Mouse (Mus musculus): ENCODE measurements around the gene Cbarp. TPM values are rescaled to one million over a fixed set of nuclear protein-coding genes. Genes with fewer than 3 reads are reported as not detected.

The Cbarp gene
- polyA plus RNA-seq, 1 experiment from 2014 or later, result 10.1 TPM

DNA sequence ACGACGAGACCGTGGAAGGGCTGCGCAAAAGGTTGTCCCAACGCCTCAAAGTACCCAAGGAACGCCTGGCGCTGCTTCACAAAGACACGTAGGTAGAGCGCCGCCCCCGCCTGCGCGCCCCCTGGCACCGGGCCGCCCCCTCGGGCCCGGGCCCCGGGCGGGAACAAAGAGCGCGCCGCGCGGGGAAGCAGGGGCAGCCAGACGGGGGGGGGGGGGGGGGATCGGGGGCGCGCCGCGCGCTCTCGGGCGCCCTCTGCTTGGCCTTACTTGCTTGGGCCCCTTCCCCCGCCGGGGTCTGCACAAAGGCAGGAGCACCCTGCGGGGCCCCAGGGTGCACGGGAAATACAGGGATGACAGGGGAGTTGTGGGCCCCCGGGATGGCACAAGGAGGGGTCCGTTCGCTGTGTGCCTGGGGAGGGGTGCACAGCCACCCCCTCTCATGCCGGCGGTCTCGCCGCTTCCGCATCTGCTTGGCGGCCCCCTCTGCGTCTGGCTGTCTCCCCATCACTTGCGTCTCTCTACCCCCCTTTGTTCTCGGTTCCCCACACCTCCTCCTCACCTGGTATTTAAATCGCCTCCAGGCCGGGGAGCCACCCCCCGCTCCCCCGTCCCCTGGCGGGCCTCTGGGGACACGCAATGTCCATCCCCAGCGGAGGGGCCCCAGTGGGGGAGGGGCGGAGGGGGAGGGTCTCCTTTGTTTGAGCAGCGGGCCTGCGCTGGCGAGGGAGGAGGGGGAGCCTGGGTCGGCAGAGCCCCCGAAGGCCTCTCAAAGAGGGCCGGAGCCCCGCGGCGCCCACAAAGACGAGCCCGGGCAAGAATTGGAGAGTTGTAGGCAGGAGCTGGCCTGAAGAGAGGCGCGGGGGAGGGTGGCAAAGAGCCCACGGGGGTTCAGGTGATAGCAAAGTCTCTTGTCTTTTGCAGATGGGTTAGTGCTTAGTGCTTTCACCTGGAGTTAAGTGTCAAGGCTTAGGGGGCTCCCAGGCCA lies 9.9 kb upstream of the Cbarp start:
- Histone ChIP-seq H3K9ac (replicated peaks; ENCODE audit: low read depth, low read length) (peak overlapping the region; percentile 92), H3K36me3 (ENCODE audit: control insufficient read depth, insufficient read depth, low read length) (peaks cover 48% of the 10 kb centered on the region), H3K27ac (ENCODE audit: low read length) (peak overlapping the region; percentile 93), H3K27me3 (ENCODE audit: control insufficient read depth, insufficient read depth, low read length) (no peaks in the 10 kb centered on the region), H3K4me1 (ENCODE audit: control insufficient read depth, insufficient read depth, low read length) (peaks cover 47% of the 10 kb centered on the region), H3K9me3 (ENCODE audit: control insufficient read depth, low read depth, low read length) (no peaks in the 10 kb centered on the region), H3K4me2 (replicated peaks; ENCODE audit: low read depth, low read length) (peak overlapping the region; percentile 94), H3K4me3 (ENCODE audit: low read depth, low read length) (peak overlapping the region; percentile 67)
- no peak for ATAC-seq (ENCODE audit: insufficient number of reproducible peaks, insufficient read depth, low FRiP score, low read depth)
- under 1% methylated on average over 61 of the region's 71 CpGs for WGBS

DNA sequence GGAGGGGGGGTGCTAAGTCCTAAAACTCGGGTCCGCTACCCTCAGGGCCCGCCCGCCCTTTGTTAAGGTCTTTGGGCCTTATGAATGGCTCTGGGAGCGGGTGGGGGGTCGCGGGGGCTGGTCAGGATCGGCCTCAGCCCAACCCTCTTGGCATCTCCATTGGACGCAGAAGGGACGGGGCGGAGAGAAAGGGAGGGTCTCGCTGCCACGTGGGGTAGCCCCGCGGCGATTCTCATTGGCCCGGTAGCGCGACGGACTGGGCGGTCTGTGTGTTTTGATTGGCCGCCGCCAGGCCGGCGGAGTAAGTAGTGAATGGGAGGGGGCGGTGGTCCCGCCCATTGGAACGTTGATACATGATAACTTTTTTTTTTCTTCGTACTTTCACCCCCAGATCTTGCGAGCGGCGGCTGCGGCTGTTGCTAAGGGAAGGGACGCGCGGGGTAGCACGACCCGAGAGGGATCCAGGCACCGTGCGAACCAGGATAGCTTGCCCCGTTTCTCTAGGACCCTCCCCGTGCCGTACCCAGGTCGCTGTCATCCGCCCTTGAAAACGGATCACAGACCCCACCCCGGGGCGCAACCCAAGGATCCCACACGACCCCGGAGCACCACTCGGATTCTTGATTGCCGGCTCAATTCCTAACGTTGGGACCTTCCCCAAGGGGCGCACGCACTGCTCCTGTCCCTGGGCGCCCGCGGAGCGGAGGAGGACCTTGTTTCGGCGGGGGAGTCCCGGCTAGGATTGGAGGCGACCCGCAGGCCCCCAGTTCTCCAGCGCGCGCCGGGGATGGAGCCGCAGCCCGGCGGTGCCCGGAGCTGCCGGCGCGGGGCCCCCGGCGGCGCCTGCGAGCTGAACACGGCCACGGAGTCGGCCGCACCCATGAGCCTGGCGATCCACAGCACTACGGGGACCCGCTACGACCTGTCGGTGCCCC lies 8.9 kb upstream of the Cbarp start:
- Histone ChIP-seq H3K4me1 (ENCODE audit: control insufficient read depth, insufficient read depth, low read length) (peaks cover 44% of the 10 kb centered on the region), H3K9me3 (ENCODE audit: control insufficient read depth, low read depth, low read length) (no peaks in the 10 kb centered on the region)
- ATAC-seq (ENCODE audit: insufficient number of reproducible peaks, insufficient read depth, low FRiP score, low read depth), result peak; percentile 79

DNA sequence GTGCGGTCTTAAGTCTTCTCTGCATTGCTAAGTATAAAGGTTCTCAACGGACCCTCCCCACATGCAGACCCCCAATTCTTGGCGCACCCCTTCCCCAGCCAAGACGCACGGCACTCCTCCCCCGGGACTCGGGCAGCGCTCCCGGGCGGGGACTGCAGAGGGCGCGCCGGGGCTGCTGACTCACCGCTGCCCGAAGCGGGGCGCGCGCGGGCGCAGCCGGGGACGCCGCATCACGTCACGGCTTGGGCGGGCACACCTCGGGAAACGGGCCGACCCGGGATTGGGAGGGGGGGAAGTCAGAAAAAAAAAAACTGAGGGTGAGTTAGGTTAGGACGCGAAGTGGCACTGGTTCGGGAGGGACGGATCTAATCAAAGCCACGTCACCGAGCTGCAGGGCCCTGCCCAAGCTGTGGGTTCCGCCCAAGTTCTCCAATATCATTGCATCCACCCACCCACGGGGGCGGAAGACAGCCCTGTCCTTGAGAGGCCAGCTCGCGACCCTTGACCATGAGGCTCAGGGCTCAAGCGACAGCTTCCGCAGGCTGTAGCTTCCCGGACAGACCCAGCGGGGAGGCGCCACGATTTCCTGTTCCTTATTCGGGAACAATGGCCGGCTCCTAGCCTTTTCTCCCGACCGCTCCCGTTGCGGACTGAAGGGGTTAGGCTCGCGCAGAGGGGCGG lies 8.1 kb upstream of the Cbarp start:
- H3K4me1 ChIP-seq (ENCODE audit: control insufficient read depth, insufficient read depth, low read length), result peaks cover 41% of the 10 kb centered on the region
- ATAC-seq (ENCODE audit: insufficient number of reproducible peaks, insufficient read depth, low FRiP score, low read depth), result peak; percentile 42
- H3K27ac ChIP-seq (ENCODE audit: low read length), result peak overlapping the region; percentile 100
- H3K36me3 ChIP-seq (ENCODE audit: control insufficient read depth, insufficient read depth, low read length), result peaks cover 47% of the 10 kb centered on the region
- no peaks in the 10 kb centered on the region for H3K27me3 ChIP-seq (ENCODE audit: control insufficient read depth, insufficient read depth, low read length)
- H3K9me3 ChIP-seq (ENCODE audit: control insufficient read depth, low read depth, low read length), result no peaks in the 10 kb centered on the region
- H3K9ac ChIP-seq (replicated peaks; ENCODE audit: low read depth, low read length), result peak overlapping the region; percentile 90
- WGBS, result under 1% methylated on average over 57 of the region's 57 CpGs
- peak overlapping the region; percentile 46 for H3K4me2 ChIP-seq (replicated peaks; ENCODE audit: low read depth, low read length)
- H3K4me3 ChIP-seq (ENCODE audit: low read depth, low read length), result peak overlapping the region; percentile 67

More for the DNA sequence above, 8.9 kb upstream of the Cbarp start:
- Histone ChIP-seq H3K4me2 (replicated peaks; ENCODE audit: low read depth, low read length) (peak overlapping the region; percentile 94), H3K9ac (replicated peaks; ENCODE audit: low read depth, low read length) (peak overlapping the region; percentile 92), H3K36me3 (ENCODE audit: control insufficient read depth, insufficient read depth, low read length) (peaks cover 48% of the 10 kb centered on the region), H3K27ac (ENCODE audit: low read length) (peak overlapping the region; percentile 100), H3K27me3 (ENCODE audit: control insufficient read depth, insufficient read depth, low read length) (no peaks in the 10 kb centered on the region), H3K4me3 (ENCODE audit: low read depth, low read length) (peak overlapping the region; percentile 67)
- WGBS, result under 1% methylated on average over 87 of the region's 88 CpGs

DNA sequence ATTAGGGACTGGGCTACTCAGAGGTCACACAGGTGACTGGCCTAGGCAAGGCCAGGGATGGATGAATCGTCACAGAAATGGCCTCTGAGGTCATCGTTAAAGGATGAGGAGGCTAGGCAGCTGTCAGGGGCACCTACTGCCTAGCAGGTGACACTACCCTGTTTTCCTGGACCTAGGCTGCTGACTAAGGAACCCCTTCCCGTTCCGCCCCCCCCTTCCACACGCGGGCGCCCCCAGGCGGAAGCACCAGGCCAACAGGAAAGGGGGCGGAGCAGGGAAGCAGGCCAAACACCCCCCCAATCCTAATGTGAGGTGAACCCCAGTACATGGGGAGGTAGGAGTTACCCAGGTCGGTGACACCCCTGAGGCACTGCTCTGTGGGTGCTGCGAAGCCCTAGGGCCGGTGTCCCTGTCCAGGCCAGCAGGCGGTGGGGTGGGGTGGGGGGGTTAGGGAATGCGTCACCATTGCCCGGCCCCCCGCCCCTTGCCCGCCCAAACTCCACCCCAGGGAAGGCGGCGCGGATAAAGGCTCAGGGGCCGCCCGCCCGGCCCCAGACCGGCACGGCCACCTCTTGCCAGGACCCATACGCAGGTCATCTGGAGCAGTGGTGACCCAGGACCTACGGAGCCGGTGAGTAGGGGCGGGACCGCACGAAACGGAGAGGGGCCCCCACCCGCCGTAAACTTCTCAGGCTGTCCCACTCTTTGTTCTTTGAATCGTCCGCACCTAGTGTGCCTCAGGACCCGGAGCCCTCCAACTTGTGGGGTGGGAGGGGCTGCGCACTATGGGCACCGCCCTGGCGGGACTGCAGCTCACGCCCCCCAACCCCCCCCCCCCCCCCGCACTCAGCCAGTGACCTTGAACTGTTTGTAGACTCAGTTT lies 7.3 kb upstream of the Cbarp start, which contains the start of gene Midn:
Gene Midn (plus strand): TSS at position 554 of the 883 bp plus-strand sequence.
- Histone ChIP-seq H3K27me3 (ENCODE audit: control insufficient read depth, insufficient read depth, low read length) (no peaks in the 10 kb centered on the region), H3K9me3 (ENCODE audit: control insufficient read depth, low read depth, low read length) (no peaks in the 10 kb centered on the region), H3K9ac (replicated peaks; ENCODE audit: low read depth, low read length) (peak within 1 kb of the TSS; percentile 90), H3K36me3 (ENCODE audit: control insufficient read depth, insufficient read depth, low read length) (peaks cover 44% of the 10 kb centered on the region), H3K4me2 (replicated peaks; ENCODE audit: low read depth, low read length) (peak within 1 kb of the TSS; percentile 46), H3K4me3 (ENCODE audit: low read depth, low read length) (peak within 1 kb of the TSS; percentile 67), H3K4me1 (ENCODE audit: control insufficient read depth, insufficient read depth, low read length) (peaks cover 33% of the 10 kb centered on the region), H3K27ac (ENCODE audit: low read length) (peak within 1 kb of the TSS; percentile 100)
- ATAC-seq (ENCODE audit: insufficient number of reproducible peaks, insufficient read depth, low FRiP score, low read depth), result peak; percentile 46
- WGBS, result 2% methylated on average over 39 of the region's 42 CpGs

DNA sequence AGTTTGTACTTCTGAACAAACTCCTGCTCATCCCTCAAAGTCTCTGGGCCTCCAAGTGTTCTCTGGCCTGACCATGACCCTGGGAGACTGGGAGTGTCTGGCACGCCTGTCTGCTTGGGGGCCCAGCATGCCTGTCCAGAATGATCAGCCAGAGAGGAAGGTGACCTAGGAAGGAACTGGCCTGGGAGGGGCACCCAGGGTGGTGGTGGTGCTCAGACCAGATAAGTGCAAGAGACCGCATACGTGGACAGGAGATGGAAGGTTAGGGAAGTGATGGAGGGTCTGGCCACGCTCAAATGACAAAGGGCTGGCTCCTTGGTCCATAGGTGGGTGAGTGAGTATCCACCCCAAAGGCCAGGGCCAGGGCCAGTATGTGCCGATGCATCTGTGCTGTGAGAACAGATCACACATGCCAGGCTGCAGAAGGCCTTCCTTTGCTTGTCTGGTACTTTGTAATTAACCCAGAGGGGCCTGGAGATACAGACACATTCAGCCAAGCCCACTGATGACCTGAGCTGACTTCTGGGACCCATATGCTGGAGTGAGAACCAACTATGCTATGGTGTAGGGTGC lies 6.6 kb upstream of the Cbarp start:
- H3K36me3 ChIP-seq (ENCODE audit: control insufficient read depth, insufficient read depth, low read length), result peaks cover 37% of the 10 kb centered on the region; the same call in 1 of the 2 replicates
- no peak for ATAC-seq (ENCODE audit: insufficient number of reproducible peaks, insufficient read depth, low FRiP score, low read depth)
- H3K9ac ChIP-seq (replicated peaks; ENCODE audit: low read depth, low read length), result peak overlapping the region; percentile 90; the same call in 1 of the 2 replicates
- 63% methylated on average over 5 of the region's 5 CpGs for WGBS
- H3K4me3 ChIP-seq (ENCODE audit: low read depth, low read length), result peak overlapping the region; percentile 67; the same call in 1 of the 2 replicates
- H3K9me3 ChIP-seq (ENCODE audit: control insufficient read depth, low read depth, low read length), result no peaks in the 10 kb centered on the region
- peak overlapping the region; percentile 46 for H3K4me2 ChIP-seq (replicated peaks; ENCODE audit: low read depth, low read length)
- no peaks in the 10 kb centered on the region for H3K27me3 ChIP-seq (ENCODE audit: control insufficient read depth, insufficient read depth, low read length)
- H3K27ac ChIP-seq (ENCODE audit: low read length), result peak overlapping the region; percentile 100
- peaks cover 29% of the 10 kb centered on the region for H3K4me1 ChIP-seq (ENCODE audit: control insufficient read depth, insufficient read depth, low read length)

DNA sequence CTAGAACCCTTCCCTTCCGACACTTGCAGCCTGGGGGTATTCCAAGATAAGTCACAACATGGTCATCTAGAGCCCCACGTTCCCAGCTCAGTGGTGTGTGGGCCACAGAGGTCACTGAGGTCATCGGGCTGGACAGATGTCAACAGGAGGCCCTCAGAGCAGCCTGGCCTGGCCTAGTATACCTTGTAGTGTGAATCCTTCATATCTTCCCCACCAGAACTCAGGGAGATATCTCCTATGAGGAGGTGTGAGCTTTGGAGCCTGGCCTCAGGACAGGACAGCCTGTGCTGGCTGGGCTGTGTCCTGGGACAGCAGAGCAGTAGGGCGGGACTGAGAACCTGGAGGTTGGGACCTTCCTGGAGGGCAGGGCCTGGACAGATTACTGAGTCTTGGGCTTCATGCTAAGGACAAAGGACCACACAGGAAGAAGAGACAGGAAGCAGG lies 6.0 kb upstream of the Cbarp start:
- Histone ChIP-seq H3K36me3 (ENCODE audit: control insufficient read depth, insufficient read depth, low read length) (peaks cover 31% of the 10 kb centered on the region; the same call in 1 of the 2 replicates), H3K4me3 (ENCODE audit: low read depth, low read length) (no peak overlapping the region), H3K4me2 (replicated peaks; ENCODE audit: low read depth, low read length) (no peak overlapping the region), H3K27me3 (ENCODE audit: control insufficient read depth, insufficient read depth, low read length) (no peaks in the 10 kb centered on the region), H3K9me3 (ENCODE audit: control insufficient read depth, low read depth, low read length) (no peaks in the 10 kb centered on the region), H3K27ac (ENCODE audit: low read length) (peak overlapping the region; percentile 100; the same call in 1 of the 2 replicates), H3K4me1 (ENCODE audit: control insufficient read depth, insufficient read depth, low read length) (peaks cover 29% of the 10 kb centered on the region), H3K9ac (replicated peaks; ENCODE audit: low read depth, low read length) (0 out of 2 replicates have a peak overlapping the region, but pooled peaks have one; percentile 18)
- ATAC-seq (ENCODE audit: insufficient number of reproducible peaks, insufficient read depth, low FRiP score, low read depth), result no peak
- 71% methylated on average over 4 of the region's 4 CpGs for WGBS

DNA sequence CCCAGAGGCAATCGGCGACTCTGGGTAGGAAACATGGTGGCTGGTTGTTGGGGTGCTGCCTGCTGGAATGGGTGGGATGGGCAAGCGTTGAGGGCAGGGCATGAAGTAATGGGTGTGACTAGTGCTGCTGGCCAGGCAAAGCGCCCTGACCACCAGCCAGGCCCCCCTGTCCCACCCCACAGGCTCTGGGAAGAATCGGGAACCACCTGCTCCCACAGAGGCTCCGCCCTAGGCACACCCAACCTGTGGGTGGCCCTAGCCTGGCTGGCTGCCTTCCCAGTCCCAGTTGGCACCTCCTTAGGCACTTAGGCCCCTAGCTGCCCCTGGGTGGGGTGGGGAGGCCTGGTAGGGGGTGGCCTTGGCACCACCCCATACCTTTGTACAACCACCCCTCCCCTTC lies 5.3 kb upstream of the Cbarp start:
- Histone ChIP-seq H3K27me3 (ENCODE audit: control insufficient read depth, insufficient read depth, low read length) (no peaks in the 10 kb centered on the region), H3K4me3 (ENCODE audit: low read depth, low read length) (no peak overlapping the region), H3K27ac (ENCODE audit: low read length) (peak overlapping the region; percentile 100; the same call in 1 of the 2 replicates), H3K4me2 (replicated peaks; ENCODE audit: low read depth, low read length) (no peak overlapping the region), H3K9me3 (ENCODE audit: control insufficient read depth, low read depth, low read length) (no peaks in the 10 kb centered on the region), H3K9ac (replicated peaks; ENCODE audit: low read depth, low read length) (no peak overlapping the region), H3K36me3 (ENCODE audit: control insufficient read depth, insufficient read depth, low read length) (peaks cover 27% of the 10 kb centered on the region; the same call in 1 of the 2 replicates), H3K4me1 (ENCODE audit: control insufficient read depth, insufficient read depth, low read length) (peaks cover 31% of the 10 kb centered on the region)
- ATAC-seq (ENCODE audit: insufficient number of reproducible peaks, insufficient read depth, low FRiP score, low read depth), result no peak
- WGBS, result 87% methylated on average over 6 of the region's 6 CpGs

Measured in stomach, embryonic 14.5 days (tissue).